Mouse (Mus musculus): ENCODE measurements around the gene 4932438H23Rik. TPM values are rescaled to one million over a fixed set of nuclear protein-coding genes. Genes with fewer than 3 reads are reported as not detected.

4932438H23Rik gene
- total and polyA plus RNA-seq, 3 experiments, result not detected

DNA sequence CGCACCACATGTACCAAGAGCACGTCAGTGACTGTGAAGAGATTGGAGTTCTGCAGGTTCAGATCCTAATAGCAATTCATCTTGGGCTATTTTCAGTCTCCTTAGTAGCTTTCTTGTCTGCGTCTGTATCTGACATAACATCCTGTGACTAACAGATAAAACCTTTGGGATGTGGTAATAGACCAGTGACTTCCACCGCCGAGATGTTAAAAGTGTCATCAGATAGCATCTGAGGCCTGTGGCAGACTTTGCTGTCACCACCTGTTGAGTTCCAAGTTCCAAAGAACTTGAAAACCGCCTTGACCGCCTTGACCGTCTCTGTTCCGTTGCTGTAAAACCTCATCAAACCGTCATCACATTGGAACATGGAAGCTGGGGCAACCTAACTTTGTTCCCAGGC lies 31.1 kb downstream of the 4932438H23Rik start:
- H3K36me3 ChIP-seq (ENCODE audit: control insufficient read depth in 1 of 2, insufficient read depth in 2 of 2, low read length in 2 of 2), result 0 out of 4 replicates have a peak, but pooled peaks cover 0 to 4% of the 10 kb centered on the region in 2 experiments
- no peaks in the 10 kb centered on the region for H3K79me2 ChIP-seq (ENCODE audit: control insufficient read depth, insufficient read depth, low read length, poor library complexity)
- DNase-seq (ENCODE audit: low read depth, low spot score), result no peak
- no peak overlapping the region for H3K4me3 ChIP-seq (ENCODE audit: control insufficient read depth in 1 of 2, insufficient read depth in 1 of 2, low read depth in 2 of 2, low read length in 2 of 2)
- H3K9ac ChIP-seq (ENCODE audit: control insufficient read depth, low read depth, low read length, poor library complexity, severe bottlenecking), result no peak overlapping the region
- no peaks in the 10 kb centered on the region for H3K9me3 ChIP-seq (replicated peaks; ENCODE audit: insufficient read depth, low read length)
- H3K27ac ChIP-seq (ENCODE audit: control insufficient read depth, low read depth, low read length), result no peak overlapping the region
- H3K27me3 ChIP-seq (ENCODE audit: control insufficient read depth in 1 of 2, insufficient read depth in 2 of 2, low read length in 2 of 2), result no peaks in the 10 kb centered on the region
- H3K4me1 ChIP-seq (ENCODE audit: control insufficient read depth in 1 of 2, insufficient read depth in 2 of 2, low read length in 2 of 2), result peaks cover 0 to 23% of the 10 kb centered on the region in 2 experiments; a peak in 3 of 4 replicates
- TF ChIP-seq EP300 (IDR thresholded peaks at IDR 0.05; ENCODE audit: low read depth in 1 of 2, low read length in 2 of 2), result peak; percentile 10 to 12; a peak in 1 of 4 replicates
- no peak for TF ChIP-seq GABPA (IDR thresholded peaks at IDR 0.05; ENCODE audit: low read depth, low read length)

DNA sequence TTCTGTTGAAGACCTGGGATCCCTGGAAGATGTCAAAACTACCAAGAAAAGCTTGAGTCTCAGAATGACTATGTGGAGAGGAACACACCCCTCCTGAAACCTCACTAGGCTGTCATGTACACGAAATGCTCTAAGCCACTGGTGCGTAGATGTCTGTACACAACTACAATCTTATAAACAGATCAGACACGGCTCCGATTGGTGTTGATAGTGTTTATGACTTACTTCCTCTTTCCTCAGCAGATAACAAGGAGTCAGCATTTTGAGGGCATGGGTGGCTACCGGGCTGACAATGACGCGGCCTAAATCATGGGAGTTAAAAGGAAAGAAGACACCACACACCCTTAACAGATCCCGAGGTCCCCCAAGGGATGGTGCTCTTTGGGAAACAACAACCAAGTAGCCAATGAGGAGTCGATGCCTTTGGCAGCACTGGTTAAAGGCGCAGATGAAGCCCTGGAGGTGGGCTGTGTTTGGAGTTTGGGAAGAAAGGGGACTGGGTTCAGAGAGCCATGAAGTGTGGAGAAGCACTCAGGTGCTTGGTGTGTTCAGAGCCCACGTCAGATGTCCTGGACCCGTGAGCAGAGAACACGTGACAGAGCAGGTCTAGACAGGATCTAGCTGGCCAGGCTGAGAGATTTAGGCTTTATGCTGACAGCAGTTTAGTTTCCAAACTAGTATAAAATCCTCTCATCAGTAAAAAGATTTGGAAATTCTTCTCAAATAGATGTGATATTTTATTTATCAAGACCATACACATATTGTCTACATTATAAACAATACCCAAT lies 33.2 kb downstream of the 4932438H23Rik start:
- Histone ChIP-seq H3K4me1 (ENCODE audit: control insufficient read depth in 1 of 2, insufficient read depth in 2 of 2, low read length in 2 of 2) (peaks cover 3 to 29% of the 10 kb centered on the region in 2 experiments), H3K9ac (ENCODE audit: control insufficient read depth, low read depth, low read length, poor library complexity, severe bottlenecking) (no peak overlapping the region), H3K27ac (ENCODE audit: control insufficient read depth, low read depth, low read length) (no peak overlapping the region), H3K27me3 (ENCODE audit: control insufficient read depth in 1 of 2, insufficient read depth in 2 of 2, low read length in 2 of 2) (no peaks in the 10 kb centered on the region), H3K9me3 (replicated peaks; ENCODE audit: insufficient read depth, low read length) (no peaks in the 10 kb centered on the region), H3K36me3 (ENCODE audit: control insufficient read depth in 1 of 2, insufficient read depth in 2 of 2, low read length in 2 of 2) (peaks cover 0 to 7% of the 10 kb centered on the region in 2 experiments; a peak in 2 of 4 replicates), H3K4me3 (ENCODE audit: control insufficient read depth in 1 of 2, insufficient read depth in 1 of 2, low read depth in 2 of 2, low read length in 2 of 2) (no peak overlapping the region), H3K79me2 (ENCODE audit: control insufficient read depth, insufficient read depth, low read length, poor library complexity) (no peaks in the 10 kb centered on the region)
- no peak for TF ChIP-seq RCOR1 (IDR thresholded peaks at IDR 0.05; ENCODE audit: low read depth, low read length)
- no peak for TF ChIP-seq UBTF (IDR thresholded peaks at IDR 0.05; ENCODE audit: borderline replicate concordance, insufficient read depth, low read depth, low read length)
- peak in 1 of 2 experiments; percentile 48; a peak in 1 of 4 replicates for TF ChIP-seq EP300 (IDR thresholded peaks at IDR 0.05; ENCODE audit: low read depth in 1 of 2, low read length in 2 of 2)
- TF ChIP-seq USF2 (IDR thresholded peaks at IDR 0.05; ENCODE audit: borderline replicate concordance in 1 of 2, insufficient read depth in 1 of 2, low read depth in 1 of 2, low read length in 2 of 2), result no peak
- TF ChIP-seq MAFK (IDR thresholded peaks at IDR 0.05; ENCODE audit: borderline replicate concordance, low read depth, low read length), result peak; percentile 80
- TF ChIP-seq GATA1 (IDR thresholded peaks at IDR 0.05; ENCODE audit: low read depth, low read length), result peak; percentile 64
- TF ChIP-seq ETS1 (IDR thresholded peaks at IDR 0.05; ENCODE audit: low read depth, low read length), result 0 out of 2 replicates have a peak, but pooled peaks have one; percentile 28
- DNase-seq (ENCODE audit: low read depth, low spot score), result peak; percentile 65

DNA sequence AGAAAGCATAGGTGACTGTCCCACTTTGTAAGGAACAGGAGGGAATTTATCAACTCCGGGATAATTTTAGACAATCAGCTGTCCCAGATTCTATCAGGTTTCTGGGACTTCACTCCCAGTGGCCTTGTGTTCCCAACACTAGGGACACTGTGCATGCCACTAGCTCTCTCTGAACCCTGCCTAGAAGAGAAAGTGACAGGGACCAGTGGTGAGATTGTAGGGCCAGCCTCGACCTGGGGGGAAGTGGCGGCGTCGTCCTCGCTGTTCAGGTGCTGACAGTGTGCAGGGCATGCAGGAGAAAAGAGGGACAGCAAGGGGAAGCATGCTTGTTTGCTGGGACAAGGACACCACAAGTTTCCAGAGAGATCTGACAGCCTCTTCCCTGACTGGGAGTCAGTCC lies 37.2 kb downstream of the 4932438H23Rik start:
- H3K4me1 ChIP-seq (ENCODE audit: control insufficient read depth in 1 of 2, insufficient read depth in 2 of 2, low read length in 2 of 2), result peaks cover 3 to 26% of the 10 kb centered on the region in 2 experiments
- DNase-seq (ENCODE audit: low read depth, low spot score), result no peak
- H3K79me2 ChIP-seq (ENCODE audit: control insufficient read depth, insufficient read depth, low read length, poor library complexity), result no peaks in the 10 kb centered on the region
- H3K27ac ChIP-seq (ENCODE audit: control insufficient read depth, low read depth, low read length), result no peak overlapping the region
- TF ChIP-seq EP300 (IDR thresholded peaks at IDR 0.05; ENCODE audit: low read depth in 1 of 2, low read length in 2 of 2), result no peak
- TF ChIP-seq MXI1 (IDR thresholded peaks at IDR 0.05; ENCODE audit: low read depth, low read length), result no peak
- no peak for TF ChIP-seq MAZ (IDR thresholded peaks at IDR 0.05; ENCODE audit: low read depth, low read length)
- TF ChIP-seq HCFC1 (IDR thresholded peaks at IDR 0.05; ENCODE audit: low read depth, low read length), result no peak
- no peak for TF ChIP-seq CHD2 (IDR thresholded peaks at IDR 0.05; ENCODE audit: low read length)
- H3K27me3 ChIP-seq (ENCODE audit: control insufficient read depth in 1 of 2, insufficient read depth in 2 of 2, low read length in 2 of 2), result no peaks in the 10 kb centered on the region
- H3K9ac ChIP-seq (ENCODE audit: control insufficient read depth, low read depth, low read length, poor library complexity, severe bottlenecking), result no peak overlapping the region
- peaks cover 0 to 6% of the 10 kb centered on the region in 2 experiments; a peak in 2 of 4 replicates for H3K36me3 ChIP-seq (ENCODE audit: control insufficient read depth in 1 of 2, insufficient read depth in 2 of 2, low read length in 2 of 2)
- H3K9me3 ChIP-seq (replicated peaks; ENCODE audit: insufficient read depth, low read length), result no peaks in the 10 kb centered on the region
- no peak overlapping the region for H3K4me3 ChIP-seq (ENCODE audit: control insufficient read depth in 1 of 2, insufficient read depth in 1 of 2, low read depth in 2 of 2, low read length in 2 of 2)

All from MEL (cell line).